Mouse (Mus musculus) lung, adult 2 months (tissue): ENCODE measurements around the gene Zic5. TPM values are rescaled to one million over a fixed set of nuclear protein-coding genes. Genes with fewer than 3 reads are reported as not detected.

Source experiments
- DNase-seq: peaks from one replicate; pipeline ENCODE4 v3.0.0; 2022
- H3K4me1 ChIP-seq: fragments of 200-500 bp; 2 replicates; pipeline ENCODE4 v1.6.1; 2011; ENCODE audit warnings: low read length; ENCODE audit not compliant: control insufficient read depth, insufficient read depth
- H3K4me3 ChIP-seq: fragments of 200-500 bp; replicated peaks from 2 replicates; pipeline ENCODE3; 2011; ENCODE audit warnings: low read depth, mild to moderate bottlenecking, control low read depth, low read length; ENCODE audit errors: extremely low read depth
- CTCF ChIP-seq: fragments of 200-500 bp; IDR thresholded peaks from 2 replicates; pipeline ENCODE4 v1.5.1; 2011; ENCODE audit warnings: mild to moderate bottlenecking, low read length, control low read depth; ENCODE audit not compliant: insufficient read depth
- POLR2A ChIP-seq: fragments of 200-500 bp; IDR thresholded peaks from 2 replicates; pipeline ENCODE4 v1.6.1; 2011; ENCODE audit warnings: low read depth, mild to moderate bottlenecking, control low read depth, low read length, borderline replicate concordance; ENCODE audit errors: extremely low read depth
- WGBS: fragments of 180-500 bp; shearing (Covaris S2); methylation state at CpG from one replicate; pipeline ENCODE4 v1.1.7; 2018; 5-methylcytosine and 5-hydroxymethylcytosine counted together
- polyA plus RNA-seq: library from polyadenylated mRNA; depleted of rRNA; stranded (reverse); fragments of >200 nt; gene quantifications from 2 replicates; pipeline ENCODE4 v1.2.3, GENCODE M21; 2012; rRNA removed

The Zic5 gene
- polyA plus RNA-seq, 1 experiment = not detected

GRCm38 (mm10) chr14:122427204-122427560 is 38.3 kb downstream of the Zic5 start:
- no peak overlapping the region for H3K4me3 ChIP-seq
- H3K4me1 ChIP-seq = no peaks in the 10 kb centered on the region
- TF ChIP-seq POLR2A (no peak), CTCF (no peak)
- 32% methylated on average over 8 of the region's 8 CpGs for WGBS
- no peak for DNase-seq

- WGBS = 36% methylated on average over 10 of the region's 10 CpGs
These were observed 38.8 kb downstream of the Zic5 start for GRCm38 (mm10) chr14:122426529-122427203.

GRCm38 (mm10) chr14:122424441-122424840 is 41.0 kb downstream of the Zic5 start:
- WGBS = 74% methylated on average over 3 of the region's 3 CpGs
- Histone ChIP-seq H3K4me1 (no peaks in the 10 kb centered on the region), H3K4me3 (no peak overlapping the region)
- TF ChIP-seq POLR2A (no peak), CTCF (no peak)
- no peak for DNase-seq

More at GRCm38 (mm10) chr14:122426529-122427203, 38.8 kb downstream of the Zic5 start:
- Histone ChIP-seq H3K4me3 (no peak overlapping the region), H3K4me1 (no peaks in the 10 kb centered on the region)
- TF ChIP-seq CTCF (no peak), POLR2A (no peak)
- DNase-seq = no peak

- H3K4me1 ChIP-seq = no peaks in the 10 kb centered on the region
- no peak overlapping the region for H3K4me3 ChIP-seq
- no peak for TF ChIP-seq CTCF
- no peak for TF ChIP-seq POLR2A
- WGBS = 39% methylated on average over 4 of the region's 4 CpGs
- no peak for DNase-seq
These were observed 49.2 kb downstream of the Zic5 start for GRCm38 (mm10) chr14:122416166-122416771.

GRCm38 (mm10) chr14:122414786-122415185 is 50.7 kb downstream of the Zic5 start:
- H3K4me3 ChIP-seq = no peak overlapping the region
- no peaks in the 10 kb centered on the region for H3K4me1 ChIP-seq
- no peak for DNase-seq
- WGBS = 88% methylated on average over 2 of the region's 2 CpGs
- TF ChIP-seq POLR2A (no peak), CTCF (no peak)

- WGBS = 75% methylated on average over 2 of the region's 2 CpGs
- DNase-seq = no peak
- H3K4me3 ChIP-seq = no peak overlapping the region
- TF ChIP-seq POLR2A (no peak), CTCF (no peak)
- H3K4me1 ChIP-seq = no peaks in the 10 kb centered on the region
These were observed 51.9 kb downstream of the Zic5 start for GRCm38 (mm10) chr14:122413542-122413928.

GRCm38 (mm10) chr14:122412841-122413541 is 52.5 kb downstream of the Zic5 start:
- no peak overlapping the region for H3K4me3 ChIP-seq
- H3K4me1 ChIP-seq = no peaks in the 10 kb centered on the region
- TF ChIP-seq POLR2A = no peak
- no peak for TF ChIP-seq CTCF
- DNase-seq = no peak
- WGBS = 75% methylated on average over 2 of the region's 2 CpGs

Other genes starting within 250 kb of the Zic5 start
- gene Gm5089, start 14.6 kb downstream of the Zic5 start, polyA plus RNA-seq = not detected in 2 replicates
- not detected in 2 replicates for gene Zic2, start 9.8 kb upstream of the Zic5 start, polyA plus RNA-seq
- gene Gm10837, start 24.9 kb upstream of the Zic5 start, polyA plus RNA-seq = not detected in 2 replicates
- 8.0 and 18.7 TPM in 2 replicates for gene Pcca, start 68.6 kb upstream of the Zic5 start, polyA plus RNA-seq